Mouse (Mus musculus) limb, embryonic 10.5 days (tissue): Measurements from ENCODE around the gene Bdh1. TPM values are rescaled to one million over a fixed set of nuclear protein-coding genes. Genes with fewer than 3 reads are reported as not detected.
"Not testable (repeated sequence)": the region's sequence is repeated elsewhere in the genome, so short reads cannot be mapped to it uniquely, and the experiment has no call there.

Source experiments
- DNase-seq: peaks from one replicate; pipeline ENCODE4 v3.0.0-alpha.2; 2017; ENCODE audit warnings: low spot score
- H3K27ac ChIP-seq: fragments of 300-500 bp; sonication (generic); 2 replicates; pipeline ENCODE4 v1.5.1; 2016; ENCODE audit warnings: mild to moderate bottlenecking
- H3K27me3 ChIP-seq: fragments of 300-500 bp; sonication (generic); 2 replicates; pipeline ENCODE4 v1.6.1; 2016; ENCODE audit warnings: low read depth, mild to moderate bottlenecking; ENCODE audit not compliant: poor library complexity, severe bottlenecking
- H3K36me3 ChIP-seq: fragments of 300-500 bp; sonication (generic); 2 replicates; pipeline ENCODE4 v1.6.1; 2016; ENCODE audit warnings: mild to moderate bottlenecking, moderate library complexity
- H3K4me1 ChIP-seq: fragments of 300-500 bp; sonication (generic); 2 replicates; pipeline ENCODE4 v1.6.1; 2016
- H3K4me3 ChIP-seq: fragments of 300-500 bp; sonication (generic); 2 replicates; pipeline ENCODE4 v1.5.1; 2016; ENCODE audit warnings: mild to moderate bottlenecking, moderate library complexity
- H3K9me3 ChIP-seq: fragments of 300-500 bp; sonication (generic); replicated peaks from 2 replicates; pipeline ENCODE4 v1.6.1; 2016; ENCODE audit warnings: mild to moderate bottlenecking
- WGBS: fragments of 180-500 bp; shearing (Covaris S2); methylation state at CpG from one replicate; pipeline ENCODE4 v1.1.7; 2016; 5-methylcytosine and 5-hydroxymethylcytosine counted together
- polyA plus RNA-seq: library from polyadenylated mRNA; unstranded; fragments of >200 nt; fragmentation: Nextera tagmentation; extraction: Ambion mirVana; gene quantifications from 2 replicates; pipeline ENCODE4 v1.2.1, GENCODE M21; 2016

Bdh1 gene
- 9.5 and 11.4 TPM in 2 replicates for polyA plus RNA-seq

- 80% methylated on average over 9 of the region's 9 CpGs for WGBS
- H3K36me3 ChIP-seq: no peaks in the 10 kb centered on the region
- no peaks in the 10 kb centered on the region for H3K4me1 ChIP-seq
- H3K27me3 ChIP-seq: peaks cover 12% of the 10 kb centered on the region
- no peaks in the 10 kb centered on the region for H3K9me3 ChIP-seq
- no peak within 1 kb of the TSS for H3K27ac ChIP-seq
- no peak for DNase-seq
- no peak within 1 kb of the TSS for H3K4me3 ChIP-seq
Measured at GRCm38 (mm10) chr16:31422000-31422399, at the start of gene Bdh1. Gene Bdh1 (plus strand): TSS chr16:31422280.

DNA sequence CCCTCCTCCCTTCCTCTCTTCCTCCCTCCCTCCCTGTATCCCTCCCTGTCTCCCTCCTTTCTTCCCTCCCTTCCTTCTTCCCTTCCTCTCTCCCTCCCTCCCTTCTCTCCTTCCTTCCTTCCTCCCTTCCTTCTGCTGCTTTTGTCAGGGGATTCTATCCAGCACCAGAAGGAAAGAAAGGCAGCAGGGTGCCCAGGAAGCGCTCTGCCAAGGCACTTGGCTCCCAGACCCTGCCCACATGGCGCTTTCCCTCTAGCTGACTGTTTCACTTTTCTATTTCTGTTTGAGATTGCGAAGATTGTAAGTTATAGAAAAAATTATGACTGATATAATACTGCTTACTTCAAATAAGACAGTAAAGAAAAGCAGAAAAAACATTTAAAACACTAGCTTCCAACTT lies 49.8 kb upstream of the Bdh1 start:
- not testable (repeated sequence) for H3K27ac ChIP-seq, H3K27me3 ChIP-seq, H3K4me3 ChIP-seq, H3K9me3 ChIP-seq, H3K4me1 ChIP-seq, DNase-seq, H3K36me3 ChIP-seq
- WGBS: 84% methylated on average over 3 of the region's 3 CpGs

DNA sequence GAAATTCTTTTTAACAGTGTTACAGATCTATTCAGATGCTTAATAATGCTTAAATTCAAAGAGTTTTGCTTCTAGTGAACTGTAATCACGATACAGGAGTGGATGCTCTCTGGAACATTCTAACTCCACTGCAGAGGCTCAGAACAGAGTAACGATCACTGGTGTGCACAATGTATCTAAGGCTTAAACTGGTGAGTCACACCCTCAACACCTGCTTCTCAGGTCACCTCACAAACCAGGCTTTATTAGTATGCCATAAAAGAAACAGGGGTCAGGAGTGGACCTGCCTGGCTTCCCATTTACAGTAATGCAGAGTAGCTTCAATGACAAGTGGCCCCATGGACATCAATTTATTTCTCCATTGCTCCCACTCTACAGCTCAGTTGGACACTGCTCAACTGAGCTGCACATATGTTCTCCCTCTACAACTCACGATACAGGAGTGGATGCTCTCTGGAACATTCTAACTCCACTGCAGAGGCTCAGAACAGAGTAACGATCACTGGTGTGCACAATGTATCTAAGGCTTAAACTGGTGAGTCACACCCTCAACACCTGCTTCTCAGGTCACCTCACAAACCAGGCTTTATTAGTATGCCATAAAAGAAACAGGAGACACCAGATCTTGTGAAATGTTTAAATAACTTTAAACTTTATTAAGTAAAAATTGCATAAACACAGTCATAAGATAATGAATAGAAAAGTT lies 46.0 kb upstream of the Bdh1 start:
- not testable (repeated sequence) for H3K4me1 ChIP-seq, H3K4me3 ChIP-seq, H3K9me3 ChIP-seq, H3K36me3 ChIP-seq, DNase-seq, H3K27ac ChIP-seq, H3K27me3 ChIP-seq
- WGBS: 78% methylated on average over 4 of the region's 4 CpGs

- H3K4me3 ChIP-seq, H3K27me3 ChIP-seq, H3K9me3 ChIP-seq, DNase-seq, H3K4me1 ChIP-seq, H3K36me3 ChIP-seq, H3K27ac ChIP-seq: not testable (repeated sequence)
- WGBS: 90% methylated on average over 3 of the region's 3 CpGs
Measured at GRCm38 (mm10) chr16:31388269-31388668, 33.8 kb upstream of the Bdh1 start.

- Histone ChIP-seq H3K27ac (no peak overlapping the region), H3K4me3 (no peak overlapping the region), H3K4me1 (peaks cover 5% of the 10 kb centered on the region), H3K27me3 (no peaks in the 10 kb centered on the region), H3K36me3 (no peaks in the 10 kb centered on the region), H3K9me3 (no peaks in the 10 kb centered on the region)
- DNase-seq: no peak
- 88% methylated on average over 2 of the region's 2 CpGs for WGBS
Measured at GRCm38 (mm10) chr16:31399231-31399630, 22.8 kb upstream of the Bdh1 start.

DNA sequence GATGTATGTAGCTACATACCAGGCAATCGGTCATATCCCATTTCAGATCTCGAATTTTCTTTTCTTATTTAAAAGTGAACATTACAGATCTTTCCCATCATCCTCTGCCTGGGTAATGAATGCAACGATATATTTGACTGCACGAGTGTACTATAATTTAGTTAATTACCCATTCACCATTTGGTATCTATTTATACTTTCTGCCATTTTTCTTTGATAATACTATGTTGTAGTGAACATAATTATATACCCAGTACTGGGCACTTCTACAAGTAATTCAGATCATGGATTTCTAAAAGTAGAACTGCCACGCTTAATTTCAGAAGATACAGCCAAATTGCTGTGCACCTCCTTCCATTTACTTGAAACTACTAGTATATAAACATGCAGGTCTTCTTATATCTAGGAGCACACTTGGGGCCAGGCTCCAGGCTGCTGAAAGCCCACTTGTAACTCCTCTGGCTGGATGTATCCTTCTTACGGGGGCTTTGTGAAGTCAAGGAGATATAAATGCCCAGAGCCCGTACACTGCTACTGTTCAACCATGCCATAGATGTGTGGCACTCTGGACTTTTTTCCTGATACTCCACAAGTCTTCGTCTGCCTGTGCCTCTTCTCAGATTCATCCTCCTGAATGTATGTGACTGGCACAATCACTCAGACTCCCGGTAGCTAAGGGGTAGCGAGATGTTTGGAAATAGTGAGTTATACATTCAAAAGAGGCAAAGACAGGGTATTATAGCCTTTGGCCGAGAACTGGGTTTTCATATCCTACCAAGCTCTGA lies 21.0 kb upstream of the Bdh1 start:
- H3K27ac ChIP-seq: no peak overlapping the region
- H3K4me1 ChIP-seq: peaks cover 5% of the 10 kb centered on the region
- no peaks in the 10 kb centered on the region for H3K27me3 ChIP-seq
- no peak overlapping the region for H3K4me3 ChIP-seq
- H3K36me3 ChIP-seq: no peaks in the 10 kb centered on the region
- WGBS: 93% methylated on average over 11 of the region's 11 CpGs
- no peaks in the 10 kb centered on the region for H3K9me3 ChIP-seq
- DNase-seq: no peak

- Histone ChIP-seq H3K27me3 (no peaks in the 10 kb centered on the region), H3K4me1 (peaks cover 5% of the 10 kb centered on the region), H3K27ac (no peak overlapping the region), H3K4me3 (no peak overlapping the region), H3K36me3 (no peaks in the 10 kb centered on the region), H3K9me3 (no peaks in the 10 kb centered on the region)
- no peak for DNase-seq
- 49% methylated on average over 8 of the region's 8 CpGs for WGBS
Measured at GRCm38 (mm10) chr16:31402096-31402495, 20.0 kb upstream of the Bdh1 start.

DNA sequence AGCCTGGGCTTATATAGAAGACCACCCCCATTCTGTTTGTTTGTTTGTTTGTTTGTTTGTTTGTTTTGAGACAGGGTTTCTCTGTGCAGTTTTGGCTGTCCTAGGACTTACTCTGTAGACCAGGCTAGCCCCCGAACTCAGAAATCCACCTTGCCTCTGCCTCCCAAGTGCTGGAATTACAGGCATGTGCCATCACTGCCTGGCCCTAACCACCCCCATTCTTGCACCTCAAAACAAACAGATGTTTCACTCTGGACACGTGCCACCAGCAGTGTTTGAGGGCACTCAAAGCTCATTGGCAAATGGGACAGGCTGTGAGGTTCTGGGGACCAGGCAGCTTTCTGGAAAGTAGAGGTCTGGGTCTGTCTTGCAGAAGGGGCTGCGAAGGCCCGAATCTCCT lies 18.1 kb upstream of the Bdh1 start:
- Histone ChIP-seq H3K27me3 (no peaks in the 10 kb centered on the region), H3K9me3 (no peaks in the 10 kb centered on the region), H3K4me1 (peaks cover 5% of the 10 kb centered on the region), H3K27ac (no peak overlapping the region), H3K4me3 (no peak overlapping the region), H3K36me3 (no peaks in the 10 kb centered on the region)
- WGBS: 90% methylated on average over 4 of the region's 4 CpGs
- DNase-seq: no peak

DNA sequence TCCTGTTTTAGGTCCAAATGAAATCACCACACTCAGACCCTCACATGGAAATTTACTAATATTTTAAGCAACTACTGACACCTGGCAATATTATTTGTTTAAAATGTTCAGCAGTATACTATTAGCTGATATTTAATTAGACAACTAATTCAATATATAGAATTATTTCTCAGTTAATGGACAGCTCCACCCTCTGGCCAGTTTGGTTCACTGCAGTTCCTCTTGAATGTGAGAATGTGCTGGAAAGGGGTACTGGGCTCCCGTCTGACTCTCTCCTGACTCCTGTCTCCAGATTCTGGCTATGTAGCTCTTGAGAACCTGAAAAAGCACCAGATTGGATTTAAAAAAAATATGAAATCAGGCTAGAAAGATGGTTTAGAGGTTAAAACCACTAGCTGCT lies 17.0 kb upstream of the Bdh1 start:
- Histone ChIP-seq H3K27me3 (no peaks in the 10 kb centered on the region), H3K4me3 (no peak overlapping the region), H3K36me3 (no peaks in the 10 kb centered on the region), H3K27ac (no peak overlapping the region), H3K9me3 (no peaks in the 10 kb centered on the region), H3K4me1 (peaks cover 5% of the 10 kb centered on the region)
- DNase-seq: no peak
- WGBS: 73% methylated on average over 1 of the region's 1 CpGs

GRCm38 (mm10) chr16:31407872-31408271 lies 14.2 kb upstream of the Bdh1 start:
- no peak for DNase-seq
- H3K27ac ChIP-seq: no peak overlapping the region
- 71% methylated on average over 3 of the region's 3 CpGs for WGBS

GRCm38 (mm10) chr16:31410969-31411368 lies 11.1 kb upstream of the Bdh1 start:
- H3K4me1 ChIP-seq: no peaks in the 10 kb centered on the region
- no peak overlapping the region for H3K27ac ChIP-seq
- H3K4me3 ChIP-seq: no peak overlapping the region
- no peak for DNase-seq
- H3K36me3 ChIP-seq: no peaks in the 10 kb centered on the region
- H3K27me3 ChIP-seq: no peaks in the 10 kb centered on the region
- no peaks in the 10 kb centered on the region for H3K9me3 ChIP-seq
- WGBS: 71% methylated on average over 4 of the region's 4 CpGs

More at GRCm38 (mm10) chr16:31407872-31408271, 14.2 kb upstream of the Bdh1 start:
- H3K9me3 ChIP-seq: no peaks in the 10 kb centered on the region
- H3K4me1 ChIP-seq: no peaks in the 10 kb centered on the region
- H3K36me3 ChIP-seq: no peaks in the 10 kb centered on the region
- H3K27me3 ChIP-seq: no peaks in the 10 kb centered on the region
- no peak overlapping the region for H3K4me3 ChIP-seq

GRCm38 (mm10) chr16:31412321-31412720 lies 9.8 kb upstream of the Bdh1 start:
- Histone ChIP-seq H3K4me3 (no peak overlapping the region), H3K36me3 (no peaks in the 10 kb centered on the region), H3K9me3 (no peaks in the 10 kb centered on the region), H3K4me1 (no peaks in the 10 kb centered on the region), H3K27ac (no peak overlapping the region), H3K27me3 (no peaks in the 10 kb centered on the region)
- WGBS: 90% methylated on average over 14 of the region's 14 CpGs
- no peak for DNase-seq

- H3K4me3 ChIP-seq: no peak overlapping the region
- no peak for DNase-seq
- WGBS: 59% methylated on average over 3 of the region's 3 CpGs
- no peak overlapping the region for H3K27ac ChIP-seq
- H3K9me3 ChIP-seq: no peaks in the 10 kb centered on the region
- H3K27me3 ChIP-seq: no peaks in the 10 kb centered on the region
- no peaks in the 10 kb centered on the region for H3K36me3 ChIP-seq
- no peaks in the 10 kb centered on the region for H3K4me1 ChIP-seq
Measured at GRCm38 (mm10) chr16:31413777-31414176, 8.3 kb upstream of the Bdh1 start.
